Mouse (Mus musculus): ENCODE measurements around the gene Tbc1d30. TPM values are rescaled to one million over a fixed set of nuclear protein-coding genes. Genes with fewer than 3 reads are reported as not detected.

Gene Tbc1d30
- 0.75 and 1.4 TPM in 2 replicates for polyA plus RNA-seq (2015; fragmentation: Nextera tagmentation; extraction: Ambion mirVana)

DNA sequence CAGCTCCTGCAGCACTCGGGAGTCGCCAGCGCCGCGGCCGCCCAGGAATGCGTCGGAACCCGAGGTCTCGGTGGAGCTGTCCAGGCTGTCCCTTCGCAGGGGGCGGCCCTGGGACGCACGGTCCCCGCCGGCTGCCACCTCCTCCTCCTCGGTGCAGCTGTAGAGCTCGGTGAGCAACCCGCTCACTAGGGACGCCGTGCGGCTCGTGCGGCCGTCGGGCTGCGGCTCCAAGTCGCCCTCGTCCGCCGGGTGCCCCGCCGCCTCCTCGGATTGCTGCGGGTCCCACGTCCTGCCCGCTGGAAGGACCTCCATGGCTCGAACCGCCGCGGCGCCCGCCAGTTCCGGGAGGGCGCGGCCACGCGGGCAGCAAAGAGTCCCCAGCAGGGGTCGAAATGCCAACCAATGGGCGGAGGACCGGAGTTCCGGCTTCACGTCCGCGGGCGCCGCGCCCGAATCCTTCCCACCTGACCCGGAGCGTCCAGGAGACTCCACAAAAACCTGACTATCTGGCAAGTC lies at the start of gene Tbc1d30:
TSS of gene Tbc1d30 (minus strand) at position 213 of the 516 bp plus-strand sequence.
- peak within 1 kb of the TSS; percentile 37 for H3K9ac ChIP-seq (replicated peaks)
- ATAC-seq = peak; percentile 72
- no peak within 1 kb of the TSS for H3K27ac ChIP-seq (ENCODE audit: low read depth)

DNA sequence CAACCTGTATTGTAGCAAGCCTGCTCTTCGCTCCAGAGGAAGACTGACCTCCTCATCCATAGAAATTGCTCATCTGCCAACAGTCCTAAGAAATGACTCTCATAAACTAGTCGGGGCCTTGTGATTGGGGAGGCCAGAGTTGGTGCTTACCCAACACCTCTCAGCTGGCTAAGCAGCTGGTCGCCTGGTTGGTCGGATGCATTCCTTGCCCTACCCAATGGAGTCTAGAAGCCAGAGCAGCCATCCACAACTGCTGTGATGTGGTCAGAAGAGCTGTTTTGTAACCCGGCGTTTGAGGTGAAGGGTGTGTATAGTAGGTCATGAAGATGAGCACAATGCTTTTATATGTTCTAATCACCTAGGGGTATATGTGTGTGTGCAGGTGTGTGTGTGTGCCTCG lies 47.5 kb upstream of the Tbc1d30 start:
- Histone ChIP-seq H3K4me1 (ENCODE audit: insufficient read depth) (no peaks in the 10 kb centered on the region), H3K4me3 (ENCODE audit: low read depth, low read length) (no peak overlapping the region), H3K9ac (replicated peaks) (no peak overlapping the region), H3K4me2 (ENCODE audit: low read depth, low read length) (no peak overlapping the region), H3K27ac (ENCODE audit: low read depth) (no peak overlapping the region), H3K27me3 (ENCODE audit: insufficient read depth, low read length) (no peaks in the 10 kb centered on the region), H3K9me3 (ENCODE audit: low read length) (no peaks in the 10 kb centered on the region), H3K36me3 (replicated peaks; ENCODE audit: insufficient read depth, low read length) (peaks cover 27% of the 10 kb centered on the region)
- WGBS (ENCODE audit: insufficient replicate concordance) = 81% methylated on average over 7 of the region's 7 CpGs
- no peak for DNase-seq
- TF ChIP-seq CTCF (IDR thresholded peaks at IDR 0.05; ENCODE audit: low read depth) (no peak), EP300 (IDR thresholded peaks at IDR 0.05; ENCODE audit: low read depth) (no peak)
- no peak for ATAC-seq

More for the DNA sequence above, at the start of gene Tbc1d30:
- no peaks in the 10 kb centered on the region for H3K9me3 ChIP-seq (ENCODE audit: low read length)
- DNase-seq = peak; percentile 61
- H3K4me1 ChIP-seq (ENCODE audit: insufficient read depth) = peaks cover 9% of the 10 kb centered on the region
- under 1% methylated on average over 56 of the region's 61 CpGs for WGBS (ENCODE audit: insufficient replicate concordance)
- H3K36me3 ChIP-seq (replicated peaks; ENCODE audit: insufficient read depth, low read length) = no peaks in the 10 kb centered on the region
- no peak for TF ChIP-seq EP300 (IDR thresholded peaks at IDR 0.05; ENCODE audit: low read depth)
- TF ChIP-seq CTCF (IDR thresholded peaks at IDR 0.05; ENCODE audit: low read depth) = no peak; the same call in 1 of the 2 replicates
- peak within 1 kb of the TSS; percentile 96 for H3K4me2 ChIP-seq (ENCODE audit: low read depth, low read length)
- peak within 1 kb of the TSS; percentile 60 for H3K4me3 ChIP-seq (ENCODE audit: low read depth, low read length)
- peaks cover 24% of the 10 kb centered on the region for H3K27me3 ChIP-seq (ENCODE audit: insufficient read depth, low read length)

DNA sequence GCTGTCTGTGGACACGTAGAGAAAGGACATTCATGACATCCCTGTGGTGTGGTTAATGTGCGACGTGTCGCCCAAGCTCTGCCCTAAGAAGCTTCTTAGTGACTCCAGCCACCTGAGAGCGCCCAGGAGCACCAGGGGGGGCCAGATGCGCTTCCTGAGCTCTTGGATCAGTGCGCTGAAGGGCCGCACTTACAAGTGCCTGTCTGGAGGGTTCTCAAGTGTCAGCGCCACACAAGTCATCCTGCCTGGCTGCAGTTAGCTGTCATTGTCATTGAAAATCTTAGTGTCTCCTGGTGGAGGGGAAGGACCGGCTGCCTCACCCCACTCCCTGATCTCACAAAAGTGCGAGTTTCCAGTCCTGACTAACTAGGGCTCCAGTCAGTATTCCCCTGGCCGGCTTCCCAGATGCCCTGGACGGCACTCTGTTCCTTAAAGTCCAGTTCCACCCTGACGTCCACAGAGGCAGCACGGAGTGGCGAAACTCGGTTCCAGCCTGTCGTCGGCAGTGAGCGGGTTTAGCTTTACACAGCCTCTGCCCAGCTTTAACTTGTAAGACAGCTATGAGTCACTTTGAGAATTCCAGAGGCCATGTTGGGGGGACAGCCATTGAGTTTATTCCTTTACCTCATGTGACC lies 44.6 kb upstream of the Tbc1d30 start:
- H3K36me3 ChIP-seq (replicated peaks; ENCODE audit: insufficient read depth, low read length) = peaks cover 51% of the 10 kb centered on the region

DNA sequence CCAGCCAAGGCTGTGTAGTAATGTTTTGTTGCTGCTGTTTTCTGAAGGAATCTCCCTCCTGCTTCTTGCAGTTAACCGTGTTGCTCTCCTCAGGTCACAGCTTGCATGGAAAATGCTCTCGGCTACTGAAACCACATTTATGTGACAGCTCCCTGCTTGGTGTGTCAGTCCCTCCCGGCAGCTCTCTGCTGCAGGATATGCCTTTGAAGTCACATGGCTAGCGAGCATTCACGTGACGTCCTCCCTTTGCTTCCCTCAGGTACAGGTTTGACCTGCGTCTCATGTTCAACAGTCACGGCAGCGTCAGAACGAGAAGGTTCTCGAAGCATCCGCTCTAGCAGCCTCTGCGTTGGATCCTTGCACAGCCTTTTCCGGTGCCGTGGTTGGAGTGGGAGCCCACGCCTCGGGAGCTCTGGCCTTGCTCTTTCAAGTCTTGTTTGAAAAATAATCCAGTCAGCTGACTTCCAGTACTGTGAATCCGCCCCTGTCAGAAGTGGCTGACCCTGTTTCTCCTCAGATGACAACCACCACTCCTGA lies 43.8 kb upstream of the Tbc1d30 start:
- Histone ChIP-seq H3K4me3 (ENCODE audit: low read depth, low read length) (no peak overlapping the region), H3K27ac (ENCODE audit: low read depth) (no peak overlapping the region), H3K9ac (replicated peaks) (no peak overlapping the region), H3K4me1 (ENCODE audit: insufficient read depth) (no peaks in the 10 kb centered on the region), H3K4me2 (ENCODE audit: low read depth, low read length) (no peak overlapping the region), H3K36me3 (replicated peaks; ENCODE audit: insufficient read depth, low read length) (peaks cover 55% of the 10 kb centered on the region), H3K27me3 (ENCODE audit: insufficient read depth, low read length) (no peaks in the 10 kb centered on the region), H3K9me3 (ENCODE audit: low read length) (no peaks in the 10 kb centered on the region)
- no peak for ATAC-seq
- no peak for DNase-seq
- 84% methylated on average over 18 of the region's 18 CpGs for WGBS (ENCODE audit: insufficient replicate concordance)
- no peak for TF ChIP-seq CTCF (IDR thresholded peaks at IDR 0.05; ENCODE audit: low read depth)

More for the DNA sequence above, 44.6 kb upstream of the Tbc1d30 start:
- TF ChIP-seq EP300 (IDR thresholded peaks at IDR 0.05; ENCODE audit: low read depth) (no peak), CTCF (IDR thresholded peaks at IDR 0.05; ENCODE audit: low read depth) (no peak)
- no peak overlapping the region for H3K4me3 ChIP-seq (ENCODE audit: low read depth, low read length)
- no peak overlapping the region for H3K4me2 ChIP-seq (ENCODE audit: low read depth, low read length)
- DNase-seq (no peak), ATAC-seq (no peak)
- WGBS (ENCODE audit: insufficient replicate concordance) = 88% methylated on average over 20 of the region's 20 CpGs
- no peaks in the 10 kb centered on the region for H3K9me3 ChIP-seq (ENCODE audit: low read length)
- H3K27ac ChIP-seq (ENCODE audit: low read depth) = no peak overlapping the region
- H3K4me1 ChIP-seq (ENCODE audit: insufficient read depth) = no peaks in the 10 kb centered on the region
- H3K9ac ChIP-seq (replicated peaks) = no peak overlapping the region
- no peaks in the 10 kb centered on the region for H3K27me3 ChIP-seq (ENCODE audit: insufficient read depth, low read length)

DNA sequence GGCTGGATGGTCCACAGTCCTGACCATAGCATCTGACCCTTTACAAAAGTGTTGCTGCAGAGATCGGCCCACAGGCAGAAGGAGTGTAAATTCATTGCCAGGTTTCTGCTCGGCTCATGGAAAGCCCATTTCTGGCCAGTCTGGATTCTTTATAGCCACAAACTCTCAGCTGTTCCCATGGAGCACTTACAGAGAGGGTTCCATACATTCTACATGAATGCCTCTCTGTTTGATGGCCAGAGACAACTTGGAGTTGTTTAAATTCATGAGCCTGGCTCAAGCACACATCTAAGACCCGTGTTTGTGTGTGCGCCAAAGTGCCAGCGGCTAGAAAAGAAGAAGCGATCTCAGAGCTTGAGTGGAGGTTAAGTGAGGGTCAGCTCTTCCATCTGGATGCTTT lies 43.2 kb upstream of the Tbc1d30 start:
- no peaks in the 10 kb centered on the region for H3K9me3 ChIP-seq (ENCODE audit: low read length)
- H3K4me1 ChIP-seq (ENCODE audit: insufficient read depth) = no peaks in the 10 kb centered on the region
- WGBS (ENCODE audit: insufficient replicate concordance) = 88% methylated on average over 6 of the region's 6 CpGs
- peaks cover 61% of the 10 kb centered on the region for H3K36me3 ChIP-seq (replicated peaks; ENCODE audit: insufficient read depth, low read length)
- no peak overlapping the region for H3K9ac ChIP-seq (replicated peaks)
- ATAC-seq (no peak), DNase-seq (no peak)
- no peak overlapping the region for H3K4me3 ChIP-seq (ENCODE audit: low read depth, low read length)
- H3K27ac ChIP-seq (ENCODE audit: low read depth) = no peak overlapping the region
- no peak for TF ChIP-seq CTCF (IDR thresholded peaks at IDR 0.05; ENCODE audit: low read depth)
- TF ChIP-seq EP300 (IDR thresholded peaks at IDR 0.05; ENCODE audit: low read depth) = no peak
- no peaks in the 10 kb centered on the region for H3K27me3 ChIP-seq (ENCODE audit: insufficient read depth, low read length)
- no peak overlapping the region for H3K4me2 ChIP-seq (ENCODE audit: low read depth, low read length)

DNA sequence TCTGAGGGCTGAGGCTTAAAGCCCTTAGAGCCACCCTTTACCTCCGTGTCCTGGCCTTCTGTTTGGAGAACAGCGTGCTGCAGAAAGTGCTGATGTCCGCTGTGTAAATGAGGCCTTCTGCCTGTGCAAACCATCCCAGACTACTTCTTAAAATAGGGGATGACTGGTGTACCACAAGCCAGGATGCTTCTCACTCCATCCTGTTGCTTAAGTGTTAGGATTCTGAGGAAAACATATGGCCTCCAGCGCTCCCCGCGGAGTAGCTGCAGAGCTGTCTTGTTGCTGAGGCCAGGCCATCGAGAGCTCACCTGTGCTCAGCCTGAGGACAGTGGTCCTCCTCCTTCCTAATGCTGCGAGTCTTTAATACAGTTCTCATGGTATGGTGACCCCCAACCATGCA lies 40.8 kb upstream of the Tbc1d30 start:
- WGBS (ENCODE audit: insufficient replicate concordance) = 92% methylated on average over 8 of the region's 8 CpGs
- no peak for ATAC-seq
- H3K36me3 ChIP-seq (replicated peaks; ENCODE audit: insufficient read depth, low read length) = peaks cover 78% of the 10 kb centered on the region
- no peak overlapping the region for H3K4me2 ChIP-seq (ENCODE audit: low read depth, low read length)
- H3K27ac ChIP-seq (ENCODE audit: low read depth) = no peak overlapping the region
- H3K9me3 ChIP-seq (ENCODE audit: low read length) = no peaks in the 10 kb centered on the region
- H3K27me3 ChIP-seq (ENCODE audit: insufficient read depth, low read length) = no peaks in the 10 kb centered on the region
- TF ChIP-seq EP300 (IDR thresholded peaks at IDR 0.05; ENCODE audit: low read depth) (no peak), CTCF (IDR thresholded peaks at IDR 0.05; ENCODE audit: low read depth) (no peak)
- H3K4me3 ChIP-seq (ENCODE audit: low read depth, low read length) = no peak overlapping the region
- H3K4me1 ChIP-seq (ENCODE audit: insufficient read depth) = no peaks in the 10 kb centered on the region
- no peak overlapping the region for H3K9ac ChIP-seq (replicated peaks)
- no peak for DNase-seq
